Mouse (Mus musculus) thymus, adult 2 months (tissue): ENCODE results near the gene Exoc8.

ENCODE experiments used
- CTCF ChIP-seq: fragments of 200-500 bp; IDR thresholded peaks from 2 replicates; pipeline ENCODE4 v1.5.1; 2012; ENCODE audit warnings: mild to moderate bottlenecking, control low read depth, low read length, moderate library complexity, borderline replicate concordance; ENCODE audit not compliant: control insufficient read depth, poor library complexity, insufficient read depth; ENCODE audit errors: extremely low read depth
- POLR2A ChIP-seq: fragments of 200-500 bp; IDR thresholded peaks from 2 replicates; pipeline ENCODE4 v1.6.1; 2012; ENCODE audit warnings: mild to moderate bottlenecking, low read length, control low read depth, moderate library complexity; ENCODE audit not compliant: control insufficient read depth, poor library complexity, insufficient read depth; ENCODE audit errors: extremely low read depth

DNA sequence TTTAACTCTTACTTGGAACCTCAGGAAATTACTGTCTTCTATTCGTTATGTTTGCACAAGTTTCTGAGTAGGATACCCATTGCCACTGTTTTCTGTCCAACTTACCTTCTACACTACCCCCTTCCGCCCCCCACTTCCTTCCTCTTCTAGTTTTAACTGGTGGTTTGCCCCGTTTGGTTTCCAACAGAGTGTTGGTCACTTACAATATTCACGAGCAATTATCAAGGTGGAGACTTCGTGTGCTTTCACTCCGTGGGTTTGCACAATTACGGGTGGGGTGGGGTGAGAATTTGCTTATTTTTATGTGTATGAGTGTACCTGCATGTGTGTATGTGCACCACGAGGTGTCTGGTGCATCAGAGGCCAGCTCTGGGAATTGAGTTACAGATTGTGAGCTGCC is 33.8 kb downstream of the Exoc8 start:
- no peak for TF ChIP-seq CTCF
- TF ChIP-seq POLR2A: no peak
